Mouse (Mus musculus): ENCODE results near the gene Insyn1. TPM values are rescaled to one million over a fixed set of nuclear protein-coding genes. Genes with fewer than 3 reads are reported as not detected.
A peak's percentile ranks its signal among the peaks of the same experiment; 100 is the strongest.

Insyn1 gene
- polyA plus RNA-seq, 1 experiment: 40.5 TPM

- H3K4me2 ChIP-seq (ENCODE audit: low read depth): no peak overlapping the region
- H3K36me3 ChIP-seq (ENCODE audit: control insufficient read depth, insufficient read depth): no peaks in the 10 kb centered on the region
- no peaks in the 10 kb centered on the region for H3K27me3 ChIP-seq (ENCODE audit: control insufficient read depth, insufficient read depth, insufficient read length)
- TF ChIP-seq E2F4 (IDR thresholded peaks at IDR 0.05; ENCODE audit: insufficient read depth) (no peak), USF1 (IDR thresholded peaks at IDR 0.05; ENCODE audit: low read depth) (no peak), TCF12 (IDR thresholded peaks at IDR 0.05; ENCODE audit: insufficient read depth, poor library complexity, severe bottlenecking) (no peak), REST (IDR thresholded peaks at IDR 0.05; ENCODE audit: insufficient read depth, insufficient read length) (no peak), TCF3 (IDR thresholded peaks at IDR 0.05; ENCODE audit: insufficient read length, low read depth) (no peak), SRF (IDR thresholded peaks at IDR 0.05; ENCODE audit: control insufficient read depth, insufficient read length, low read depth) (no peak)
- H3ac ChIP-seq (ENCODE audit: control insufficient read depth, insufficient read length): no peak overlapping the region
- H3K4me3 ChIP-seq: no peak overlapping the region
- no peaks in the 10 kb centered on the region for H3K79me2 ChIP-seq (ENCODE audit: control insufficient read depth, insufficient read depth)
Measured at GRCm38 (mm10) chr9:58449526-58449925, 38.9 kb upstream of the Insyn1 start.

GRCm38 (mm10) chr9:58453791-58454378 lies 34.5 kb upstream of the Insyn1 start:
- no peaks in the 10 kb centered on the region for H3K36me3 ChIP-seq (ENCODE audit: control insufficient read depth, insufficient read depth)
- H3K4me2 ChIP-seq (ENCODE audit: low read depth): peak overlapping the region; percentile 57
- H3K79me2 ChIP-seq (ENCODE audit: control insufficient read depth, insufficient read depth): no peaks in the 10 kb centered on the region
- H3K27me3 ChIP-seq (ENCODE audit: control insufficient read depth, insufficient read depth, insufficient read length): no peaks in the 10 kb centered on the region
- H3ac ChIP-seq (ENCODE audit: control insufficient read depth, insufficient read length): no peak overlapping the region
- H3K4me3 ChIP-seq: no peak overlapping the region
- TF ChIP-seq E2F4 (IDR thresholded peaks at IDR 0.05; ENCODE audit: insufficient read depth) (no peak), USF1 (IDR thresholded peaks at IDR 0.05; ENCODE audit: low read depth) (no peak), TCF12 (IDR thresholded peaks at IDR 0.05; ENCODE audit: insufficient read depth, poor library complexity, severe bottlenecking) (no peak), MYOD1 (IDR thresholded peaks at IDR 0.05; ENCODE audit: control insufficient read depth in 1 of 3, insufficient read length in 2 of 3, low read depth in 2 of 3) (no peak)

GRCm38 (mm10) chr9:58454886-58455285 lies 33.5 kb upstream of the Insyn1 start:
- no peaks in the 10 kb centered on the region for H3K36me3 ChIP-seq (ENCODE audit: control insufficient read depth, insufficient read depth)
- H3K27me3 ChIP-seq (ENCODE audit: control insufficient read depth, insufficient read depth, insufficient read length): no peaks in the 10 kb centered on the region
- H3ac ChIP-seq (ENCODE audit: control insufficient read depth, insufficient read length): no peak overlapping the region
- TF ChIP-seq MYOD1 (IDR thresholded peaks at IDR 0.05; ENCODE audit: control insufficient read depth in 1 of 3, insufficient read length in 2 of 3, low read depth in 2 of 3) (no peak), TCF3 (IDR thresholded peaks at IDR 0.05; ENCODE audit: insufficient read length, low read depth) (no peak), POLR2AphosphoS2 (IDR thresholded peaks at IDR 0.05; ENCODE audit: insufficient read length, low read depth) (no peak)
- H3K4me3 ChIP-seq: peak overlapping the region; percentile 30
- H3K4me2 ChIP-seq (ENCODE audit: low read depth): peak overlapping the region; percentile 69
- H3K79me2 ChIP-seq (ENCODE audit: control insufficient read depth, insufficient read depth): no peaks in the 10 kb centered on the region

- H3K27me3 ChIP-seq (ENCODE audit: control insufficient read depth, insufficient read depth, insufficient read length): no peaks in the 10 kb centered on the region
- H3K36me3 ChIP-seq (ENCODE audit: control insufficient read depth, insufficient read depth): no peaks in the 10 kb centered on the region
- TF ChIP-seq CEBPB (IDR thresholded peaks at IDR 0.05; ENCODE audit: insufficient read depth, poor library complexity, severe bottlenecking): no peak
- TF ChIP-seq TCF3 (IDR thresholded peaks at IDR 0.05; ENCODE audit: insufficient read length, low read depth): no peak
- no peak for TF ChIP-seq SRF (IDR thresholded peaks at IDR 0.05; ENCODE audit: control insufficient read depth, insufficient read length, low read depth)
- TF ChIP-seq POLR2A (IDR thresholded peaks at IDR 0.05; ENCODE audit: insufficient read length, low read depth): no peak
- no peak for TF ChIP-seq USF1 (IDR thresholded peaks at IDR 0.05; ENCODE audit: low read depth)
- TF ChIP-seq MYOD1 (IDR thresholded peaks at IDR 0.05; ENCODE audit: control insufficient read depth in 1 of 3, insufficient read length in 2 of 3, low read depth in 2 of 3): no peak
- TF ChIP-seq MYOG (IDR thresholded peaks at IDR 0.05; ENCODE audit: control insufficient read depth in 1 of 3, insufficient read depth in 1 of 3, insufficient read length in 2 of 3, low read depth in 2 of 3): no peak
- no peak for TF ChIP-seq POLR2AphosphoS2 (IDR thresholded peaks at IDR 0.05; ENCODE audit: insufficient read length, low read depth)
- no peak for TF ChIP-seq TCF12 (IDR thresholded peaks at IDR 0.05; ENCODE audit: insufficient read depth, poor library complexity, severe bottlenecking)
- no peak for TF ChIP-seq REST (IDR thresholded peaks at IDR 0.05; ENCODE audit: insufficient read depth, insufficient read length)
- TF ChIP-seq MAX (IDR thresholded peaks at IDR 0.05; ENCODE audit: low read depth): no peak
- TF ChIP-seq E2F4 (IDR thresholded peaks at IDR 0.05; ENCODE audit: insufficient read depth): no peak
- peak overlapping the region; percentile 69 for H3K4me2 ChIP-seq (ENCODE audit: low read depth)
- peak overlapping the region; percentile 30 for H3K4me3 ChIP-seq
- H3K79me2 ChIP-seq (ENCODE audit: control insufficient read depth, insufficient read depth): no peaks in the 10 kb centered on the region
- no peak overlapping the region for H3ac ChIP-seq (ENCODE audit: control insufficient read depth, insufficient read length)
Measured at GRCm38 (mm10) chr9:58455798-58456197, 32.6 kb upstream of the Insyn1 start.

- Histone ChIP-seq H3ac (ENCODE audit: control insufficient read depth, insufficient read length) (no peak overlapping the region), H3K79me2 (ENCODE audit: control insufficient read depth, insufficient read depth) (no peaks in the 10 kb centered on the region), H3K4me2 (ENCODE audit: low read depth) (peak overlapping the region; percentile 69), H3K36me3 (ENCODE audit: control insufficient read depth, insufficient read depth) (no peaks in the 10 kb centered on the region), H3K27me3 (ENCODE audit: control insufficient read depth, insufficient read depth, insufficient read length) (no peaks in the 10 kb centered on the region), H3K4me3 (peak overlapping the region; percentile 30)
- TF ChIP-seq E2F4 (IDR thresholded peaks at IDR 0.05; ENCODE audit: insufficient read depth): no peak
- no peak for TF ChIP-seq USF1 (IDR thresholded peaks at IDR 0.05; ENCODE audit: low read depth)
- TF ChIP-seq POLR2A (IDR thresholded peaks at IDR 0.05; ENCODE audit: insufficient read length, low read depth): peak; percentile 31
- TF ChIP-seq TCF3 (IDR thresholded peaks at IDR 0.05; ENCODE audit: insufficient read length, low read depth): peak; percentile 22
- peak in 2 of 3 experiments; percentile 72 to 85 for TF ChIP-seq MYOD1 (IDR thresholded peaks at IDR 0.05; ENCODE audit: control insufficient read depth in 1 of 3, insufficient read length in 2 of 3, low read depth in 2 of 3)
- TF ChIP-seq MYOG (IDR thresholded peaks at IDR 0.05; ENCODE audit: control insufficient read depth in 1 of 3, insufficient read depth in 1 of 3, insufficient read length in 2 of 3, low read depth in 2 of 3): peak in 2 of 3 experiments; percentile 45 to 83
- no peak for TF ChIP-seq MAX (IDR thresholded peaks at IDR 0.05; ENCODE audit: low read depth)
- TF ChIP-seq SRF (IDR thresholded peaks at IDR 0.05; ENCODE audit: control insufficient read depth, insufficient read length, low read depth): no peak
- TF ChIP-seq POLR2AphosphoS2 (IDR thresholded peaks at IDR 0.05; ENCODE audit: insufficient read length, low read depth): peak; percentile 22
- TF ChIP-seq CEBPB (IDR thresholded peaks at IDR 0.05; ENCODE audit: insufficient read depth, poor library complexity, severe bottlenecking): peak; percentile 51; the same call in 1 of the 2 replicates
- no peak for TF ChIP-seq TCF12 (IDR thresholded peaks at IDR 0.05; ENCODE audit: insufficient read depth, poor library complexity, severe bottlenecking)
- TF ChIP-seq REST (IDR thresholded peaks at IDR 0.05; ENCODE audit: insufficient read depth, insufficient read length): no peak
Measured at GRCm38 (mm10) chr9:58457481-58457955, 30.9 kb upstream of the Insyn1 start.

Data from myocyte (in vitro differentiated cells).